Mouse (Mus musculus): ENCODE data around the gene Platr17.
"Not testable (repeated sequence)": the region's sequence is repeated elsewhere in the genome, so short reads cannot be mapped to it uniquely, and the experiment has no call there.

Gene Platr17

GRCm38 (mm10) chr17:33904835-33905234, at the start of gene Platr17:
Gene Platr17, plus strand, starts transcription at chr17:33905135.
- DNase-seq (ENCODE audit: low read depth, low spot score) = not testable (repeated sequence)

DNA sequence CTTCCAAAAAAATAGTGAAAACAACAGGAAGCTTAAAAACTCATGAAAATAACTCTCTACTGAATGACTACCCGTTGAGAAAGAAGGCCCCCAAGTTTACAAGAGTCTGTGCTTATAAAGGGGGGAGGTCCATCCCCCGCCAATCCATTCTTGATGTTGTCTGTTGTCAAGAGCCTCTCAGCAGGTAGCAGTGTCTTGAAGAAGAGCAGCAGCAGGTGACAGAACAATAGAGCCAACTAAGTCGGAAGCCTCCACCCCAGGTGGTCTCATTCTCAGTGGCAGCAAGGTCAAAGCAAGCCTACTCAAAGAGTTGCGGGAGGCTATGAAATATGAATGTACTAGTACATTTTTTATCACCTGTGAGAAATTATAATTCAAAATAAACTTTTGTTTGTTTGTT, 47.1 kb upstream of the Platr17 start:
- DNase-seq (ENCODE audit: low read depth, low spot score) = no peak

GRCm38 (mm10) chr17:33865330-33866030, 39.5 kb upstream of the Platr17 start:
- no peak for DNase-seq (ENCODE audit: low read depth, low spot score)

DNA sequence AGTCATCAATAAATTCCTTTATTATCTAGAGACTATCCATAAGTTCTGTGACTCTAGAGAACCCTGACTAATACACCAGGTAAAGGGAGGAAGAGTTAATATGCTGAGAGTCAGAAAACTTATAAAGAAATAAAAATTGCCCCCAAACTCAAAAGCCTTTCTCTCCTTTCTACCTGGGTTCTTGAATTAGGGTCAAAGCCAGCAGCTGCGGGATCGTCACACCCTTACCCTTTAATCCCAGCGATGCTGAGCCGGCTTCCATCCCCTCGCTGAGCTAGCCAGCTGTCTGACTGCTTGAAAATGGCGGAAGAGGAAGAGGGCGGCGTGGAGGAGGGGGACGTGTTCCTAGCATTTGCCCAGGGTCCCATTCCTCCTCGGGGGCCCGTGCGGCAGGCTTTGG, 31.4 kb upstream of the Platr17 start, which contains the start of gene Gm7029:
Gene Gm7029, plus strand, starts transcription at position 301 of the 400 bp plus-strand sequence.
- not testable (repeated sequence) for DNase-seq (ENCODE audit: low read depth, low spot score)

DNA sequence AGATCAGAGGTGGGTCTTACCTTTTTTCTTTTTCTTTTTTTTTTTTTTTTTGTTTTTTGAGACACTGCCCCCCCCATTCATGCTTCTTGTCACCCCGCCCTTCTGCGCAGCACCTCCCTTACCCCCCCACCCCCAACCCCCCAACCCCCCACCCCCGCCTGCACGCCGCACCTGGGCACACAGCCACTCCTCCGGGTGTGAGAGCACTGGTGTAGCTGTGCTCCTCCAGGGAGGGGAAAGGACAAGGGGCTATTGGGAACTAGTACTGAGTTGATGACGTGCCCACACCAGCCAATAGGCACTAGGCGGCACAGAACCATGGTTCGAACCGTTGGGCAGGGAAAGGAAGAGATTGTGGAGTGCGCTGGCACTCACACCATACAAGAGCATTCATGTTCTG, 30.5 kb upstream of the Platr17 start:
- no peak for DNase-seq (ENCODE audit: low read depth, low spot score)

- DNase-seq (ENCODE audit: low read depth, low spot score) = not testable (repeated sequence)
These were observed 29.1 kb upstream of the Platr17 start for GRCm38 (mm10) chr17:33875797-33876196.

DNA sequence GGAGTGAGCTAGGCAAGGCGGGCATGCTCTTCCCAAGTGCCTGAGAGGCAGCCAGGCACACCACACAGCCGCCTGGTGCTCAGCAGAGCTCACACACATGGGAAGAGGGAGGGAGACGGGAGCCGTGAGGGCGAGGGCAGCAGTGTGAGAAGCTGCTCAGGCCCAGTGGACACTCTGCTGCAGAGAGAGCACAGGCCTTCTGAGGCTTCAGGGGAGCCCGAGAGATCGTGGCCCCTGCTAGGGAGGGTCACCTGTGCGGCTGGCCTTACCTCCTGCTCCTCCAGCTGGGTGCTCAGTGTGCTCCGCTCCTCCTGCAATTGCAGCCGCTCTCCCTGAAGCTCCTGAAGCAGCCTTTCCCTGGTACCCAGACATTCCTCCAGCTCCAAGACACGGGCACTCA, 20.6 kb upstream of the Platr17 start:
- not testable (repeated sequence) for DNase-seq (ENCODE audit: low read depth, low spot score)

GRCm38 (mm10) chr17:33887802-33888201, 17.1 kb upstream of the Platr17 start:
- not testable (repeated sequence) for DNase-seq (ENCODE audit: low read depth, low spot score)

GRCm38 (mm10) chr17:33888230-33888629, 16.7 kb upstream of the Platr17 start:
- not testable (repeated sequence) for DNase-seq (ENCODE audit: low read depth, low spot score)

DNA sequence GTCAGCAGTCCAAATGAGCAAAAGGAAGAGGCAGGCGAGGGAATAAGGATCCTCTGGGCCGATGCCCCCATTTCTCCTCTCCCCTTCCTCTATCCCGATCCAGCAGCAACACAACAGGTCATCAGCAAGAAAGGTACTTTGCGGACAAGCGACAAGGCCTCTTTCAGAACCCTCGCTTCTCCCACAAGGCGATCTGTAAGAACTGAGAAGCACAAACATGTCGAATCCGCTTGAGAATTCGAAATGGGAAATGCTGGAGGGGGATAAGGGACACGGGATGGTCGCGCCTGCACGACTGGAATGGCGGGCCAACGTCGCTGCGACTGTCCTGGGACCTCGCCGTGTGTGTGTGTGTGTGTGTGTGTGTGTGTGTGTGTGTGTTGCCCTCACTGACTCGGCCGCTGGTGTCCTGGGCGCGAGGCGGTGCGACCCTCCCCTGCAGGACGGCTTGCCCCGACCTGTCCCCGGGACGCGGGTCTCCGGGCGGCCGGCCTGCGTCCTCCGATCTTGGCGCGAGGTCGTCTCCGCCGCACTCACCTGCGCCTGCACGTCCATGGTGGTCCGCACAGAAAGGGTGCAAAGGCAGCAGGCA, 14.9 kb upstream of the Platr17 start:
- DNase-seq (ENCODE audit: low read depth, low spot score) = not testable (repeated sequence)

DNA sequence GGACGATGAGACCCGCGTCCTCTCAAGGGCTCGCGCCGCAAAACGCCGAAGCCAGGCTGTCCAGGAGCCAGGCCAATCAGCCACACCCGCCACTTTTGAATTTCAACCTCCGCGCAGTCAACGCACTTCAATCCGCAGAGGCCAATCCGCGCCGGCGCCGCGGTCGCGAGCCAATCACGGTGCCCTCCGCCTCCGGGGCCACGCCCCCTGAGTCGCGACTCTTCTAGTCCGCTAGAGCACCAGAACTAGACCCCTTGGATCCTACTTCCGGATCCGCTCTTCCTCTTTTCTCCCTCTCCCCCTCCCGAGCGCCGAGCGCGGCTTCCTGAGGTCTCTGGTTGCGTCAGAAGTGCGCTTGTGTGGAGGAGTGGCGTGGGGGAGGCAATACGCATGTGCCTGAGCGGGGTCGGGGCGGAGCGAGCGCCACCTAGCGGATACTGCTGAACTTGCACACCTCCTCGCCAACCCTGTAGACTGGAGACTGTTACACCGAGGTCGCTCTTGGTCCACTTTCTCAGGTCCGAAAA, 14.3 kb upstream of the Platr17 start, which contains the start of gene Kifc1:
Gene Kifc1, minus strand, starts transcription at position 129 of the 527 bp plus-strand sequence.
- DNase-seq (ENCODE audit: low read depth, low spot score) = peak; percentile 100

DNA sequence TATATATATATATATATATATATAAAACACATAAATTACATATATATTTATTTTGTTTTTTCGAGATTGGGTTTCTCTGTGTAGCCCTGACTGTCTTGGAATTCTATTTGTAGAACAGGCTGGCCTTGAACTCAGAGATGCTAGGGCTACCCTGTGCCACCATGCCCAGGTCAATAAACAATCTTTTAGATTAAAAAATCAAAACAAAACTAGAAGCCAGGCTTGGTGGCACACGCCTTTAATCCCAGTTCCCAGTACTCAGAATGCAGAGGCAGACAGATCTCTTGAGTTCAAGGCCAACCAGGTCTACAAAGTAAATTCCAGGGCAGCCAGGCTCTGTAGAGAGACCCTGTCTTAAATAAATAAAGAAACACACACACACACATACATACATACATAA, 13.6 kb upstream of the Platr17 start:
- no peak for DNase-seq (ENCODE audit: low read depth, low spot score)

DNA sequence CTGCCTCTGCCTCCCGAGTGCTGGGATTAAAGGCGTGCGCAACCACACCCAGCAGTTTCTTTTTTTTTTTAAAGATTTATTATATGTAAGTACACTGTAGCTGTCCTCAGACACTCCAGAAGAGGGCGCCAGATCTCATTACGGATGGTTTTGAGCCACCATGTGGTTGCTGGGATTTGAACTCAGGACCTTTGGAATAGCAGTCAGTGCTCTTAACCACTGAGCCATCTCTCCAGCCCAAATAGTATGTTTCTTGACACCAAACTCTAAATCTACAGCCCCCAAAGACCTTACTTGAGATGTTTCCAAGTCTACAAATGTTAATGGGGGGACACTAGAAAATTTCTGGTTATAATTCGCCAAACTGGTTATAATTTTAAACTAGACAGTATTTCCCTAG, 13.0 kb upstream of the Platr17 start:
- not testable (repeated sequence) for DNase-seq (ENCODE audit: low read depth, low spot score)

DNA sequence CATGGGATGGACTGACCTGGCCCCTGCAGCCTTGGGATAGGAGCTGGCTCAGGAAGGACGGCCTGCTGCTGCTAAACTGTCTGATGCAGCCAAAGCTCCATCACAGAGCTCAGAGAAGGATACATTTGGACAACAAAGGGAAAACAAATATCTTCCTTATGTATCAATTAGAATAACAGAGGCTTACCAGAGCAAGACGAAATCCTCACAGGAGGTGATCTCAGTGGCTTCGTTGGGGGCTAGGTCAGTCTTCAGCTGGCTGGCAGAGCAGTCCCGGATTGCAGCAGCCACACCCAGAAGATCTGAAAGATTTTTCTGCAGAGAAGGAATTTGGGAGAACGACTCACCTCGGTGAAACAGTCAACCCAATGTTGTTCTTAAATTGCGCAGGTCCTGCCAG, 12.5 kb upstream of the Platr17 start:
- no peak for DNase-seq (ENCODE audit: low read depth, low spot score)

DNA sequence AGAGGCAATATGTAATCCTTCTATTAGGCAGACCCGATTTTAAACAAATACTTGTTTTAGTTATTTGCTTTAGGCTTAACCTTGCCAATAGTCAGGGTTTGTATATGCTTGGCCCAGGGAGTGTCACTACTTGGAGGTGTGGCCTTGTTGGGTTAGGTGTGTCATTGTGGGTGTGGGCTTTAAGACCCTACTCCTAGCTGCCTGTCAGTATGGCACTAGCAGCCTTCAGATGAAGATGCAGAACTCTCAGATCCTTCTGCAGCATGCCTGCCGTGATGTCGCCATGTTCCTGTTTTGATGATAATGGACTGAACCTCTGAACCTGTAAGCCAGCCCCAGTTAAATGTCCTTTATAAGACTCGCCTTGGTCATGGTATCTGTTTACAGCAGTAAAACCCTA, 11.9 kb upstream of the Platr17 start:
- not testable (repeated sequence) for DNase-seq (ENCODE audit: low read depth, low spot score)

DNA sequence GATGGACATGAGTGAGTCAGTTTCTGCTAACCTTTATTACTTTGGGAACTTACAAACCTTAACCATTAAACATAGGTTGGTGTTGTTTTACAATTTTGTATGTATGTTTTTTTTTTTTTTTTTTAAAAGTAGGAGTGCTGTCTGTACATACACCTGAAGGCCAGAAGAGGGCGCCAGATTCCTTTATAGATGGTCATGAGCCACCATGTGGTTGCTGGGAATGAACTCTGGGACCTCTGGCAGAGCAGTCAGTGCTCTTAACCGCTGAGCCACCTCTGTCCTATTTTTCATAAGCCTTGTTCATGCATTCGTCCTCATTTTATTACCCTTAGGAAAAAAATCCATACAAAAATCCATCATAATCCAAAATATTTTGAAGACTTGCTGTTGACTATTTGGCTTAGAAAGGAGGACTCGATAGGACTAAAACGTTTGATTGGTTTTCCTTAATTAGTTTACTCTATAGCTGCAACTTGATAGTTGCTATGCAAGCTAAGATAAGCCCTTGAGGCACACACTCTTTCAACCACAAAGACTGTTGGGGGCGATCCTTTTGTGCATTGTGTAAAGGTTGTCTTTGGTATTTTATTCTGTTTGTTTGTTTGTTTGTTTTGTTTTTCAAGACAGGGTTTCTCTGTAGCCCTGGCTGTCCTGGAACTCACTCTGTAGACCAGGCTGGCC, 7.7 kb upstream of the Platr17 start:
- no peak for DNase-seq (ENCODE audit: low read depth, low spot score)

DNA sequence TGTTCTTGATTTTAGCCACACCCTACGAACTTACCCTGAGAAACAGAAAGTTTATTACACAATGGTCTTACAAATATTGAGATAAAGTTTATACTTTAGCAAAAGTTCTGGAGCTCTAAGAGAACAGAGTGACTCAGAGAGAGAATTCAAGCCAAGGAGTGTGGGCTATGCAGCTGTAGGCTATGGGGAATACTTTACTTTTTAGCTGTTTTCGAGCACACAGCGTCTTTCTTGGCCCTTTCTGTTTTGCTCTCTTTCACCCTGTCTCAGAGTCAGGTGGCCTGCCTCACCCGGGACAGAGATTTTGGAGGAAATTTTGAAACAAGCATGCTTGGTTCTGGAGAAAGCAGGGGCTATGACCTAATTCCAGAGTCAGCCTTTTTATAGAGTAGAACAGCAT, 6.7 kb upstream of the Platr17 start:
- not testable (repeated sequence) for DNase-seq (ENCODE audit: low read depth, low spot score)

- no peak for DNase-seq (ENCODE audit: low read depth, low spot score)
These were observed 5.3 kb upstream of the Platr17 start for GRCm38 (mm10) chr17:33899642-33900041.

- DNase-seq (ENCODE audit: low read depth, low spot score) = no peak
These were observed 4.5 kb upstream of the Platr17 start for GRCm38 (mm10) chr17:33900281-33900988.

- no peak for DNase-seq (ENCODE audit: low read depth, low spot score)
These were observed 4.0 kb upstream of the Platr17 start for GRCm38 (mm10) chr17:33900989-33901314.

DNA sequence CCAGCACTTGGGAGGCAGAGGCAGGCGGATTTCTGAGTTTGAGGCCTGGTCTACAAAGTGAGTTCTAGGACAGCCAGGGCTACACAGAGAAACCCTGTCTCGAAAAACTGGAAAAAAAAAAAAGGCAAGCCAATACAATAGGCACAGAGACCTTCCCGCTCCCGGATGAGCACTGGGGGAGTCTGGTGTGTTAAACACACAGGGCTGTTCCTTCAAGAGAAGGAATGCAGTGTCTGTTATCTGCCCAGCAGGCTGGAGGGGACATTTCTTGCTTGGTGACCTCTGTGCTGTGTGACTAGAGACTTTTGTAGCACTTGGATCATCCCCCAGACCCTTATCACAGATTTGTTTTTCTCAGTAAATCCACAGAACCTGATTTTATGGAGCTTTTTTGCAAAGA, 3.3 kb upstream of the Platr17 start:
- DNase-seq (ENCODE audit: low read depth, low spot score) = no peak

GRCm38 (mm10) chr17:33902079-33902478, 2.9 kb upstream of the Platr17 start:
- DNase-seq (ENCODE audit: low read depth, low spot score) = no peak
